19 mouse cellular contexts compared by ENCODE assay signal in the genomic region with DNA sequence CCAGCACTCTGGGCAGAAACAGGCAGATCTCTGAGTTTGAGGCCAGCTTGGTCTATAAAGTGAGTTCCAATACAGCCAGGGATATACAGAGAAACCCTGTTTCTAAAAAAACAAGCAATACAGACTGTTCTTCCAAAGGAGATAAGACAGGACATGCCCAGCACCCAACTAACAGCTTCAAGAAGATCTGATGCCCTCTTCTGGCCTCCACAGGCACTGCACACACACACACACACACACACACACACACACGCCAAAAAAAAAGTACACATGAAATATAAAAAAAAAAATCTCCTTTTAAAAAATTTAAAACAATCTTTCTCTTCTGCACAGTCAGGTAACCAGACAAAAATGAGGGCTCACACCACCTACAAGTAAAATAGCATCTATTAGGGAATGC. TPM values are rescaled to one million over a fixed set of nuclear protein-coding genes. Genes with fewer than 3 reads are reported as not detected.
"Had no signal": no experiment of that assay in that cellular context is flagged by ENCODE, and none has a peak within 500 bp of the region (broad histone marks: within the 10 kb centered on the region; RNA-seq: fewer than 3 reads in every experiment).

No protein-coding gene starts in this region.

- H3K27me3 ChIP-seq: lung, embryonic 15.5 days; midbrain, embryonic 15.5 days; neural tube, embryonic 13.5 days had no signal

- H3K27ac ChIP-seq: kidney, postnatal 0 days; left cerebral cortex, adult 2 months; liver, embryonic 13.5 days; lung, embryonic 15.5 days; midbrain, embryonic 15.5 days; neural tube, embryonic 13.5 days had no signal

- H3K4me1 ChIP-seq: liver, embryonic 13.5 days; lung, embryonic 15.5 days had no signal

- H3K9ac ChIP-seq: liver, embryonic 13.5 days; lung, embryonic 15.5 days; midbrain, embryonic 15.5 days; neural tube, embryonic 13.5 days had no signal

- H3K36me3 ChIP-seq: liver, embryonic 13.5 days; lung, embryonic 15.5 days; midbrain, embryonic 15.5 days; neural tube, embryonic 13.5 days had no signal

- ATAC-seq: midbrain, embryonic 15.5 days had no signal

- H3K4me2 ChIP-seq: liver, embryonic 13.5 days; lung, embryonic 15.5 days; midbrain, embryonic 11.5 days; midbrain, embryonic 15.5 days; neural tube, embryonic 13.5 days had no signal

- H3K4me3 ChIP-seq: left cerebral cortex, adult 2 months; liver, embryonic 13.5 days; lung, embryonic 15.5 days; midbrain, embryonic 15.5 days; myocyte; neural tube, embryonic 13.5 days had no signal

- H3K9me3 ChIP-seq: liver, embryonic 13.5 days; lung, embryonic 15.5 days; midbrain, embryonic 15.5 days; neural tube, embryonic 13.5 days had no signal

- DNase-seq: kidney, adult 2 months; kidney, postnatal 36 days; layer of hippocampus, postnatal 36 days; liver, embryonic 13.5 days; lung, adult 18-20 months; lung, postnatal 10 days; lung, postnatal 36 days; thymus, adult 2 months; thymus, postnatal 14 days; thymus, postnatal 4 days had no signal

RNA-seq across cellular contexts. Expression of a gene that starts 20.6 kb away (rescaled TPM):
- total RNA-seq: megakaryocyte-erythroid progenitor cell, adult 5-6 weeks; monocyte, adult 5-6 weeks had no signal
